In genomic region chr12:70648179-70648811, GRCm38 (mm10) we compare ENCODE assay signal across 13 mouse cellular contexts.
DNase-seq lines count a peak whose midpoint lies in the region; ATAC-seq lines count a peak whose summit lies in the region.
"Had no signal": no experiment of that assay in that cellular context is flagged by ENCODE, and none has a peak within 500 bp of the region (broad histone marks: within the 10 kb centered on the region; RNA-seq: fewer than 3 reads in every experiment).

No protein-coding gene starts in this region.

- peak overlapping the region; percentile 30; the same call in 1 of the 2 replicates for H3K27ac ChIP-seq in embryonic facial prominence, embryonic 12.5 days
- H3K27ac ChIP-seq in embryonic facial prominence, embryonic 10.5 days (replicated peaks): no peak overlapping the region
- H3K27ac ChIP-seq in embryonic facial prominence, embryonic 14.5 days (replicated peaks; ENCODE audit: low read depth, low read length): peak overlapping the region; percentile 54
- no peak overlapping the region for H3K27ac ChIP-seq in hindbrain, embryonic 12.5 days

- H3K36me3 ChIP-seq in embryonic facial prominence, embryonic 12.5 days: no peaks in the 10 kb centered on the region
- H3K36me3 ChIP-seq in embryonic facial prominence, embryonic 10.5 days (replicated peaks): no peaks in the 10 kb centered on the region
- H3K36me3 ChIP-seq in embryonic facial prominence, embryonic 14.5 days (ENCODE audit: control insufficient read depth, insufficient read depth, low read length): no peaks in the 10 kb centered on the region
- no peaks in the 10 kb centered on the region for H3K36me3 ChIP-seq in hindbrain, embryonic 12.5 days

- WGBS in embryonic facial prominence, embryonic 12.5 days: 64% methylated on average over 6 of the region's 6 CpGs
- WGBS in embryonic facial prominence, embryonic 10.5 days: 81% methylated on average over 6 of the region's 6 CpGs
- 57% methylated on average over 6 of the region's 6 CpGs for WGBS in embryonic facial prominence, embryonic 14.5 days
- 80% methylated on average over 6 of the region's 6 CpGs for WGBS in hindbrain, embryonic 12.5 days

- H3K9ac ChIP-seq in embryonic facial prominence, embryonic 12.5 days: no peak overlapping the region
- no peak overlapping the region for H3K9ac ChIP-seq in embryonic facial prominence, embryonic 14.5 days (ENCODE audit: low read depth, low read length)
- no peak overlapping the region for H3K9ac ChIP-seq in hindbrain, embryonic 12.5 days

- no peak for ATAC-seq in embryonic facial prominence, embryonic 12.5 days (ENCODE audit: insufficient number of reproducible peaks, insufficient read depth, low FRiP score, low TSS enrichment)
- peak; percentile 67 for ATAC-seq in embryonic facial prominence, embryonic 14.5 days (ENCODE audit: low read depth)
- ATAC-seq in hindbrain, embryonic 12.5 days (ENCODE audit: low FRiP score): no peak

- H3K4me2 ChIP-seq in embryonic facial prominence, embryonic 12.5 days (replicated peaks): no peak overlapping the region
- H3K4me2 ChIP-seq in embryonic facial prominence, embryonic 14.5 days (ENCODE audit: low read depth, low read length): no peak overlapping the region
- H3K4me2 ChIP-seq in hindbrain, embryonic 12.5 days (replicated peaks): no peak overlapping the region

- H3K4me1 ChIP-seq in embryonic facial prominence, embryonic 12.5 days: no peaks in the 10 kb centered on the region
- no peaks in the 10 kb centered on the region for H3K4me1 ChIP-seq in embryonic facial prominence, embryonic 10.5 days
- H3K4me1 ChIP-seq in embryonic facial prominence, embryonic 14.5 days (ENCODE audit: control insufficient read depth, insufficient read depth, low read length): peaks cover 11% of the 10 kb centered on the region; the same call in 1 of the 2 replicates
- no peaks in the 10 kb centered on the region for H3K4me1 ChIP-seq in hindbrain, embryonic 12.5 days

- H3K4me3 ChIP-seq in embryonic facial prominence, embryonic 12.5 days: no peak overlapping the region
- H3K4me3 ChIP-seq in embryonic facial prominence, embryonic 10.5 days: no peak overlapping the region
- H3K4me3 ChIP-seq in embryonic facial prominence, embryonic 14.5 days (ENCODE audit: low read depth, low read length): no peak overlapping the region
- H3K4me3 ChIP-seq in hindbrain, embryonic 12.5 days: no peak overlapping the region
- H3K4me3 ChIP-seq: erythroblast, embryonic 14.5 days; megakaryocyte, embryonic 14.5 days had no signal

- no peaks in the 10 kb centered on the region for H3K27me3 ChIP-seq in embryonic facial prominence, embryonic 12.5 days
- no peaks in the 10 kb centered on the region for H3K27me3 ChIP-seq in embryonic facial prominence, embryonic 10.5 days (replicated peaks; ENCODE audit: low read depth, poor library complexity, severe bottlenecking)
- H3K27me3 ChIP-seq in embryonic facial prominence, embryonic 14.5 days (replicated peaks; ENCODE audit: control insufficient read depth, insufficient read depth, low read length): no peaks in the 10 kb centered on the region
- no peaks in the 10 kb centered on the region for H3K27me3 ChIP-seq in hindbrain, embryonic 12.5 days

- DNase-seq in embryonic facial prominence, embryonic 10.5 days (ENCODE audit: low spot score): no peak
- peak; percentile 32 to 51 for DNase-seq in lung, adult 18-20 months
- DNase-seq in lung, postnatal 4 days: no peak
- DNase-seq in embryonic facial prominence, embryonic 14.5 days (ENCODE audit: low spot score): peak; percentile 82
- peak; percentile 57 for DNase-seq in lung, postnatal 36 days
- no peak for DNase-seq in right cerebral cortex, postnatal 4 days
- DNase-seq: cerebellum, postnatal 10 days; left cerebral cortex, postnatal 4 days; retina, postnatal 1 day had no signal

- no peaks in the 10 kb centered on the region for H3K9me3 ChIP-seq in embryonic facial prominence, embryonic 12.5 days
- no peaks in the 10 kb centered on the region for H3K9me3 ChIP-seq in embryonic facial prominence, embryonic 10.5 days
- H3K9me3 ChIP-seq in embryonic facial prominence, embryonic 14.5 days (ENCODE audit: control insufficient read depth, low read length): no peaks in the 10 kb centered on the region
- H3K9me3 ChIP-seq in hindbrain, embryonic 12.5 days (replicated peaks): no peaks in the 10 kb centered on the region

Comparison
In these comparisons a context has a peak if more than half of its experiments do, and no peak if none do; other contexts are left out.
1. H3K27ac ChIP-seq: peak in embryonic facial prominence, embryonic 12.5 days (single experiment) and embryonic facial prominence, embryonic 14.5 days (single experiment); none in embryonic facial prominence, embryonic 10.5 days (single experiment) and hindbrain, embryonic 12.5 days (single experiment).
2. DNase-seq: peak in lung, adult 18-20 months (2 of 2), embryonic facial prominence, embryonic 14.5 days (single experiment) and lung, postnatal 36 days (single experiment); none in embryonic facial prominence, embryonic 10.5 days (single experiment), lung, postnatal 4 days (0 of 2) and right cerebral cortex, postnatal 4 days (single experiment).